8 mouse cellular contexts compared by ENCODE assay signal in the genomic region with DNA sequence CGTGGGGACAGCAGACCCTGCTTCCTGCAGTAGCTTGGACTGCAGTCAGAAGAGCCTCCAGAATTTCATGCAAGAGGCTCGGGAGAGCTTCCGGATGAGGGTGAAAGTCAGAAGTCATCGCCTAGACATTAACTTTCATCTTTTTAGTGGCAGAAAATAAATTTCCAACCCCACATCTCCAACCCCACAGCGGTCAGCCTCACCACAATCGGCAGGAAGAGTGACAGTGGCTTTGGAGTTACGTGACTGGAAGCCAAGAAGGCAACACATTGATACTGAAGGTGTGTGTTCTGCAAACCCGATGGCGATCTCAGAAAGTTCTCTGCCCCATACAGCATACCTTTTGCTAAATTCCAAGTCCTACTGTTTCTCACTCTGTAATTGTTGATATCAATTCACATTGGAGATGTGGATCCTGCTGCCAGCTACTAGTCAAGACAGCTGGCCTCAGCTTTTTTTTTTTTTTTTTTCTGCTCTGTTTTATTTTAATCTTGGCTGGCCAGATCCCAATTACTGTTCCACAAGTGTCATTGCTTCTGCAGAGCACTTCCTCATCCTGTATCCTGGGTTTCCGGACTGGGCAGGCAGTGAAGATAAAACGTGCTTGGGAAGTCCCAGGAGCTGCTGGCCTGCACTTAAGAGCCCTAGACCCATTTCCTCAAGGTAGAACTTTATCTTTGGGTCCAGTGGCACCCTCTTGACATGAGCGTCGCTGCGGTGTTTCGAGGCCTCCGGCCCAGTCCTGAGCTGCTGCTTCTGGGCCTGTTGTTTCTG. TPM values are rescaled to one million over a fixed set of nuclear protein-coding genes. Genes with fewer than 3 reads are reported as not detected.
A peak's percentile ranks its signal among the peaks of the same experiment; 100 is the strongest.
DNase-seq lines count a peak whose midpoint lies in the region; TF ChIP-seq lines count a peak whose summit lies in the region.

A gene (plus strand): TSS at position 556 of the 774 bp plus-strand sequence.

- no peak for DNase-seq in lung, adult 2 months
- no peak for DNase-seq in lung, postnatal 25 days (ENCODE audit: low spot score)
- DNase-seq in heart, adult 9 months (ENCODE audit: low spot score in 2 of 2): peak; percentile 76 to 80
- peak; percentile 37 to 41 for DNase-seq in kidney, adult 8-10 months
- DNase-seq in lung, postnatal 36 days: peak; percentile 49
- no peak for DNase-seq in right cerebral cortex, postnatal 14 days
- DNase-seq in thymus, postnatal 10 days (ENCODE audit: low spot score in 2 of 2): no peak
- DNase-seq in embryo, embryonic 9.5 days (ENCODE audit: extremely low spot score): no peak

- H3K4me1 ChIP-seq in lung, adult 2 months (ENCODE audit: control insufficient read depth, insufficient read depth, low read length): 0 out of 2 replicates have a peak, but pooled peaks cover 2% of the 10 kb centered on the region

- no peak for TF ChIP-seq CTCF in lung, adult 2 months (IDR thresholded peaks at IDR 0.05; ENCODE audit: insufficient read depth, low read length)

- no peak within 1 kb of the TSS for H3K4me3 ChIP-seq in lung, adult 2 months (replicated peaks; ENCODE audit: extremely low read depth, low read depth, low read length)

- 35% methylated on average over 16 of the region's 16 CpGs for WGBS in lung, adult 2 months

- TF ChIP-seq POLR2A in lung, adult 2 months (IDR thresholded peaks at IDR 0.05; ENCODE audit: borderline replicate concordance, extremely low read depth, low read depth, low read length): no peak

RNA-seq across cellular contexts. Expression of the gene that starts here (rescaled TPM):
- polyA plus RNA-seq in lung, adult 2 months (2012; rRNA removed): 49.0 and 65.2 TPM in 2 replicates

Comparison
In these comparisons a context has a peak if more than half of its experiments do, and no peak if none do; other contexts are left out.
1. DNase-seq: peak in heart, adult 9 months (2 of 2), kidney, adult 8-10 months (2 of 2) and lung, postnatal 36 days (single experiment); none in lung, adult 2 months (single experiment), lung, postnatal 25 days (single experiment), right cerebral cortex, postnatal 14 days (single experiment), thymus, postnatal 10 days (0 of 2) and embryo, embryonic 9.5 days (single experiment).